Mouse (Mus musculus) right cerebral cortex, postnatal 4 days (tissue): ENCODE measurements around the gene Omd.

Experiments used
- DNase-seq: peaks from one replicate; pipeline ENCODE4 v3.0.0-alpha.2; 2022

The Omd gene

GRCm38 (mm10) chr13:49617021-49617420 is 34.8 kb downstream of the Omd start:
- DNase-seq = no peak

- DNase-seq = no peak
Observed at GRCm38 (mm10) chr13:49618365-49618764, 36.1 kb downstream of the Omd start.

- no peak for DNase-seq
Observed at GRCm38 (mm10) chr13:49623216-49623615, 41.0 kb downstream of the Omd start.

GRCm38 (mm10) chr13:49628167-49628566 is 45.9 kb downstream of the Omd start:
- no peak for DNase-seq

- DNase-seq = no peak
Observed at GRCm38 (mm10) chr13:49629076-49629475, 46.8 kb downstream of the Omd start.

- no peak for DNase-seq
Observed at GRCm38 (mm10) chr13:49639965-49640364, 57.7 kb downstream of the Omd start.
